Mouse (Mus musculus) frontal cortex, adult (tissue): Measurements from ENCODE around the gene Inha.
A peak's percentile ranks its signal among the peaks of the same experiment; 100 is the strongest.

ENCODE experiments used
- ATAC-seq: cut with Nextera tagmentation; 2 replicates; pipeline ENCODE4 v1.9.2; 2017; ENCODE audit warnings: mild to moderate bottlenecking, moderate library complexity, mixed read lengths; ENCODE audit not compliant: low TSS enrichment

Inha gene

GRCm38 (mm10) chr1:75558388-75559178 is 51.7 kb downstream of the Inha start:
- no peak for ATAC-seq

GRCm38 (mm10) chr1:75559212-75559925 is 52.5 kb downstream of the Inha start:
- peak; percentile 79 for ATAC-seq
